Mouse (Mus musculus): ENCODE measurements around the gene Nup93. TPM values are rescaled to one million over a fixed set of nuclear protein-coding genes. Genes with fewer than 3 reads are reported as not detected.

The Nup93 gene
- total and polyA plus RNA-seq, 2 experiments, result 2.3 to 4.6 TPM

DNA sequence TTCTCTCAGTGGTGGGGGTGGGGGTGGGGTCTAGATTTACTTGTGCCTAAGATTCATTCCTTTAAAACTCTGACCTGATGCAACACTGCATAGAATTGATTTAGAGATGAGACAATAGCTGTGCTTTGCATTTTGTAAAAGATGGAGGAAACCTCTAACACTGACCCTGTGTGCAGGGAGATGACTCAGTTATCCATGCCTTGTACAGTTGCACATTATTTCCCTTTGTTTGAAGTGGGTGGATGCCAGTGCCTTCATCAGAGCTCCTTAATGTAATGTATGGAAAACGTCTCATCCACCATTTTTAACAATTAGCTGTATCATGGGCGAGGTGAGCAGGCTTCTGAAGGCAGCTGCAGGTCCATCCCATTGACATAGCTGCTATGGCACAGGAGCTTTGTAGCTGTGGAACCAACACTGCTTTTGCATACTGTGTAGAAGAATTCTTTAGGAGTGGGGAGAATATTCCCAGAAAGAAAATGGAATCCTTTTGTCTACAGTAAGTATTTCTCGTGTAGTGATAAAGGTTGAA is 54.1 kb downstream of the Nup93 start:
- Histone ChIP-seq H3K4me3 (ENCODE audit: insufficient read depth, low read depth, low read length) (no peak overlapping the region), H3K27me3 (ENCODE audit: control insufficient read depth, insufficient read depth, low read length) (no peaks in the 10 kb centered on the region), H3K9ac (ENCODE audit: low read depth, low read length) (no peak overlapping the region), H3K79me2 (ENCODE audit: control insufficient read depth, insufficient read depth, low read length) (no peaks in the 10 kb centered on the region; the same call in 1 of the 2 replicates), H3K4me1 (ENCODE audit: control insufficient read depth, insufficient read depth, low read length) (no peaks in the 10 kb centered on the region; the same call in 1 of the 2 replicates), H3K36me3 (ENCODE audit: control insufficient read depth, insufficient read depth, low read length) (no peaks in the 10 kb centered on the region), H3K27ac (replicated peaks; ENCODE audit: insufficient read depth, low read depth, low read length) (no peak overlapping the region)
- DNase-seq (ENCODE audit: extremely low read depth, low read depth, low spot score), result no peak
- no peak for TF ChIP-seq POLR2A (IDR thresholded peaks at IDR 0.05; ENCODE audit: extremely low read depth, insufficient read depth, low read length)
- TF ChIP-seq CTCF (IDR thresholded peaks at IDR 0.05; ENCODE audit: low read depth, low read length), result no peak
- WGBS, result 90% methylated on average over 3 of the region's 3 CpGs

GRCm38 (mm10) chr8:94270309-94270708 is 55.9 kb downstream of the Nup93 start:
- Histone ChIP-seq H3K79me2 (ENCODE audit: control insufficient read depth, insufficient read depth, low read length) (no peaks in the 10 kb centered on the region; the same call in 1 of the 2 replicates), H3K27me3 (ENCODE audit: control insufficient read depth, insufficient read depth, low read length) (no peaks in the 10 kb centered on the region), H3K36me3 (ENCODE audit: control insufficient read depth, insufficient read depth, low read length) (no peaks in the 10 kb centered on the region), H3K4me1 (ENCODE audit: control insufficient read depth, insufficient read depth, low read length) (no peaks in the 10 kb centered on the region; the same call in 1 of the 2 replicates), H3K9ac (ENCODE audit: low read depth, low read length) (no peak overlapping the region), H3K27ac (replicated peaks; ENCODE audit: insufficient read depth, low read depth, low read length) (no peak overlapping the region), H3K4me3 (ENCODE audit: insufficient read depth, low read depth, low read length) (no peak overlapping the region)
- no peak for DNase-seq (ENCODE audit: extremely low read depth, low read depth, low spot score)
- 95% methylated on average over 7 of the region's 7 CpGs for WGBS
- TF ChIP-seq CTCF (IDR thresholded peaks at IDR 0.05; ENCODE audit: low read depth, low read length) (no peak), POLR2A (IDR thresholded peaks at IDR 0.05; ENCODE audit: extremely low read depth, insufficient read depth, low read length) (no peak)

DNA sequence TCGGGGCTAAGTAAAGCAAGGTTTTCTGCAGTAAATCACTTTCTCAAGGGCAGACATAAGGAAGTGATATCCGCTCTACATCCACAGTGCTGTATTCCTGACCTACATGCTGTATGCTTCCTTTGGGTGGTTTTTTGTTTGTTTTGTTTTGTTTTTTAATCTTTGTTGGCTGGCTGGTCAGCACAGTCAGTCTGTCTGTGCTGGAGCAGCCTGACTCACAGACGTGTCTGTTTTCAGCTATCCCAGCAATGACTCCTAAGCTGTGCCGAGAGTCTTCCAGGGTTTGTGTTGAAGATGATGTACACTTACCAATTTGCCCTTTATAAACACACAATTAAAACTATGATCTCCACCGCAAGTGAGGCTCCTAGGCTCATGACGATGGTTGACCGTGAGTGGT is 56.7 kb downstream of the Nup93 start:
- Histone ChIP-seq H3K36me3 (ENCODE audit: control insufficient read depth, insufficient read depth, low read length) (no peaks in the 10 kb centered on the region), H3K79me2 (ENCODE audit: control insufficient read depth, insufficient read depth, low read length) (no peaks in the 10 kb centered on the region; the same call in 1 of the 2 replicates), H3K9ac (ENCODE audit: low read depth, low read length) (no peak overlapping the region), H3K27me3 (ENCODE audit: control insufficient read depth, insufficient read depth, low read length) (no peaks in the 10 kb centered on the region), H3K27ac (replicated peaks; ENCODE audit: insufficient read depth, low read depth, low read length) (no peak overlapping the region), H3K4me1 (ENCODE audit: control insufficient read depth, insufficient read depth, low read length) (no peaks in the 10 kb centered on the region; the same call in 1 of the 2 replicates), H3K4me3 (ENCODE audit: insufficient read depth, low read depth, low read length) (no peak overlapping the region)
- no peak for DNase-seq (ENCODE audit: extremely low read depth, low read depth, low spot score)
- TF ChIP-seq CTCF (IDR thresholded peaks at IDR 0.05; ENCODE audit: low read depth, low read length) (no peak), POLR2A (IDR thresholded peaks at IDR 0.05; ENCODE audit: extremely low read depth, insufficient read depth, low read length) (no peak)
- WGBS, result 93% methylated on average over 7 of the region's 7 CpGs

- H3K4me3 ChIP-seq (ENCODE audit: insufficient read depth, low read depth, low read length), result no peak overlapping the region
- H3K9ac ChIP-seq (ENCODE audit: low read depth, low read length), result no peak overlapping the region
- H3K27ac ChIP-seq (replicated peaks; ENCODE audit: insufficient read depth, low read depth, low read length), result no peak overlapping the region
- H3K27me3 ChIP-seq (ENCODE audit: control insufficient read depth, insufficient read depth, low read length), result no peaks in the 10 kb centered on the region
- WGBS, result 86% methylated on average over 3 of the region's 3 CpGs
- H3K4me1 ChIP-seq (ENCODE audit: control insufficient read depth, insufficient read depth, low read length), result no peaks in the 10 kb centered on the region; the same call in 1 of the 2 replicates
- no peaks in the 10 kb centered on the region for H3K36me3 ChIP-seq (ENCODE audit: control insufficient read depth, insufficient read depth, low read length)
- no peak for TF ChIP-seq POLR2A (IDR thresholded peaks at IDR 0.05; ENCODE audit: extremely low read depth, insufficient read depth, low read length)
- TF ChIP-seq CTCF (IDR thresholded peaks at IDR 0.05; ENCODE audit: low read depth, low read length), result no peak
- no peaks in the 10 kb centered on the region; the same call in 1 of the 2 replicates for H3K79me2 ChIP-seq (ENCODE audit: control insufficient read depth, insufficient read depth, low read length)
- DNase-seq (ENCODE audit: extremely low read depth, low read depth, low spot score), result no peak
Measured at GRCm38 (mm10) chr8:94272612-94273011, 58.2 kb downstream of the Nup93 start.

DNA sequence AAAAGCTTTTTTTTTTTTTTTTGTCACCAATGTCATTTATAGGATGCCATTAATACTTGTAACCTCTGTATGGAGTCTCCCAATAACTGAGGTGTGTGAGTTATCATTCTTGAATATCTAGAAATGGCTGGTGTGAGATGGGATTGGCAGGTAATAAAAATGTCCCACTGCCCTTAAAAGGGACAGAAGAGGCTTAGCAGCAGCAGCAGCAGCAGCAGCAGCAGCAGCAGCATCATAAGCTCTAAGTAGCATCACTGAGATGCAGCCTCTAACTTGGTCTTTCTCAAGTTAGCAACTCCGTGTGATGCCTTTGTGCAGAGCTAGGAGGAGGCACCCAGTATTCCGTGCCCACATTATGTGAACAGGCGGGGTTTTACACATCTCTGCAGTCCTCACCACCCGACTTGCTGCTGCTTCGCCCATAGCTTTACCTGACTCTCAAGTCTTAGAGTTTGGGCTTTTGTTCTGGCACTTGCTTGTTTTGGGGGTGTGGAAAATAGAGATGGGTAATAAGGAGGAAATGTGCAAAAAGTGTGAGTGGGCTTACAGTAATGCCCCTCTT is 59.0 kb downstream of the Nup93 start:
- 96% methylated on average over 5 of the region's 5 CpGs for WGBS
- no peaks in the 10 kb centered on the region; the same call in 1 of the 2 replicates for H3K79me2 ChIP-seq (ENCODE audit: control insufficient read depth, insufficient read depth, low read length)
- no peak for DNase-seq (ENCODE audit: extremely low read depth, low read depth, low spot score)
- H3K4me3 ChIP-seq (ENCODE audit: insufficient read depth, low read depth, low read length), result no peak overlapping the region
- H3K36me3 ChIP-seq (ENCODE audit: control insufficient read depth, insufficient read depth, low read length), result no peaks in the 10 kb centered on the region
- H3K9ac ChIP-seq (ENCODE audit: low read depth, low read length), result no peak overlapping the region
- no peak overlapping the region for H3K27ac ChIP-seq (replicated peaks; ENCODE audit: insufficient read depth, low read depth, low read length)
- H3K4me1 ChIP-seq (ENCODE audit: control insufficient read depth, insufficient read depth, low read length), result no peaks in the 10 kb centered on the region; the same call in 1 of the 2 replicates
- TF ChIP-seq CTCF (IDR thresholded peaks at IDR 0.05; ENCODE audit: low read depth, low read length) (no peak), POLR2A (IDR thresholded peaks at IDR 0.05; ENCODE audit: extremely low read depth, insufficient read depth, low read length) (no peak)
- H3K27me3 ChIP-seq (ENCODE audit: control insufficient read depth, insufficient read depth, low read length), result no peaks in the 10 kb centered on the region

DNA sequence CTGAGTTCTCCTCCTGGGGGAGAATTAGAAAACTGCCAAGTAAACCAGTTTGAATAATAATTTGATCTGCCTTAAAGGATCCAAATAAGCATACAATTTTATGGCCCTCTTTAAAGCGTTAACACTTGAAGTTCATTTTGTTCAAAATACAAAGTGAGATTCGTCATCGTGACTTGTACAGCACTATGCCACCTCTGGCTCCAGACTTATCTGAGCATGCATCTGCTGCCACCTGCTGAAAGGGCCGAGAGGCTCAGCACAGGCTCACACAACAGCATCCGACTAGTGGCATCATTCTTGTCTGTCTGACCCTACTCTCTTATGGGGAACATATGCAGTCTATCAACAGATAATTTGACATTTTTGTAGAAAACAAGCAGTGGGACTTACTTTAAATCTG is 59.7 kb downstream of the Nup93 start:
- TF ChIP-seq POLR2A (IDR thresholded peaks at IDR 0.05; ENCODE audit: extremely low read depth, insufficient read depth, low read length), result no peak
- no peak for TF ChIP-seq CTCF (IDR thresholded peaks at IDR 0.05; ENCODE audit: low read depth, low read length)
- H3K27me3 ChIP-seq (ENCODE audit: control insufficient read depth, insufficient read depth, low read length), result no peaks in the 10 kb centered on the region
- no peak overlapping the region for H3K27ac ChIP-seq (replicated peaks; ENCODE audit: insufficient read depth, low read depth, low read length)
- H3K36me3 ChIP-seq (ENCODE audit: control insufficient read depth, insufficient read depth, low read length), result no peaks in the 10 kb centered on the region
- no peak for DNase-seq (ENCODE audit: extremely low read depth, low read depth, low spot score)
- WGBS, result 88% methylated on average over 5 of the region's 5 CpGs
- no peaks in the 10 kb centered on the region; the same call in 1 of the 2 replicates for H3K79me2 ChIP-seq (ENCODE audit: control insufficient read depth, insufficient read depth, low read length)
- no peak overlapping the region for H3K4me3 ChIP-seq (ENCODE audit: insufficient read depth, low read depth, low read length)
- no peaks in the 10 kb centered on the region; the same call in 1 of the 2 replicates for H3K4me1 ChIP-seq (ENCODE audit: control insufficient read depth, insufficient read depth, low read length)
- no peak overlapping the region for H3K9ac ChIP-seq (ENCODE audit: low read depth, low read length)
